ENCODE assay signal across 10 mouse cellular contexts in genomic region chr4:44905651-44906271, GRCm38 (mm10).
DNase-seq lines count a peak whose midpoint lies in the region; ATAC-seq lines count a peak whose summit lies in the region.
"Had no signal": no experiment of that assay in that cellular context is flagged by ENCODE, and none has a peak within 500 bp of the region (broad histone marks: within the 10 kb centered on the region; RNA-seq: fewer than 3 reads in every experiment).

No protein-coding gene starts in this region.

- peaks cover 11% of the 10 kb centered on the region for H3K4me1 ChIP-seq in heart, embryonic 13.5 days
- peaks cover 12% of the 10 kb centered on the region for H3K4me1 ChIP-seq in hindbrain, embryonic 13.5 days (replicated peaks)
- H3K4me1 ChIP-seq in neural tube, embryonic 13.5 days (replicated peaks), result peaks cover 12% of the 10 kb centered on the region
- H3K4me1 ChIP-seq in kidney, embryonic 16.5 days (ENCODE audit: insufficient read depth, low read length), result no peaks in the 10 kb centered on the region
- no peaks in the 10 kb centered on the region for H3K4me1 ChIP-seq in kidney, embryonic 15.5 days

- H3K27me3 ChIP-seq in heart, embryonic 13.5 days (replicated peaks), result no peaks in the 10 kb centered on the region
- no peaks in the 10 kb centered on the region for H3K27me3 ChIP-seq in hindbrain, embryonic 13.5 days
- no peaks in the 10 kb centered on the region for H3K27me3 ChIP-seq in neural tube, embryonic 13.5 days
- no peaks in the 10 kb centered on the region for H3K27me3 ChIP-seq in kidney, embryonic 16.5 days (ENCODE audit: insufficient read depth, low read length)
- no peaks in the 10 kb centered on the region for H3K27me3 ChIP-seq in kidney, embryonic 15.5 days
- H3K27me3 ChIP-seq: embryonic facial prominence, embryonic 13.5 days; limb, embryonic 15.5 days had no signal

- no peaks in the 10 kb centered on the region for H3K9me3 ChIP-seq in heart, embryonic 13.5 days
- no peaks in the 10 kb centered on the region for H3K9me3 ChIP-seq in hindbrain, embryonic 13.5 days
- H3K9me3 ChIP-seq in neural tube, embryonic 13.5 days, result no peaks in the 10 kb centered on the region
- H3K9me3 ChIP-seq in kidney, embryonic 16.5 days (ENCODE audit: low read length), result no peaks in the 10 kb centered on the region
- no peaks in the 10 kb centered on the region for H3K9me3 ChIP-seq in kidney, embryonic 15.5 days (replicated peaks)
- H3K9me3 ChIP-seq: embryonic facial prominence, embryonic 13.5 days; limb, embryonic 15.5 days had no signal

- no peaks in the 10 kb centered on the region for H3K36me3 ChIP-seq in heart, embryonic 13.5 days
- H3K36me3 ChIP-seq in hindbrain, embryonic 13.5 days, result no peaks in the 10 kb centered on the region
- no peaks in the 10 kb centered on the region for H3K36me3 ChIP-seq in neural tube, embryonic 13.5 days
- H3K36me3 ChIP-seq in kidney, embryonic 16.5 days (ENCODE audit: insufficient read depth, low read length), result no peaks in the 10 kb centered on the region
- no peaks in the 10 kb centered on the region for H3K36me3 ChIP-seq in kidney, embryonic 15.5 days
- H3K36me3 ChIP-seq: limb, embryonic 15.5 days had no signal

- DNase-seq in heart, postnatal 4 days, result no peak
- DNase-seq in cerebellum, adult 9-10 months, result peak; percentile 31
- DNase-seq in MN1 (ENCODE audit: low spot score), result no peak

- no peak overlapping the region for H3K4me3 ChIP-seq in heart, embryonic 13.5 days
- H3K4me3 ChIP-seq in hindbrain, embryonic 13.5 days, result no peak overlapping the region
- H3K4me3 ChIP-seq in neural tube, embryonic 13.5 days, result no peak overlapping the region
- H3K4me3 ChIP-seq in kidney, embryonic 16.5 days (ENCODE audit: low read length), result no peak overlapping the region
- no peak overlapping the region for H3K4me3 ChIP-seq in kidney, embryonic 15.5 days (replicated peaks)
- H3K4me3 ChIP-seq: embryonic facial prominence, embryonic 13.5 days; limb, embryonic 15.5 days had no signal

- ATAC-seq in heart, embryonic 13.5 days (ENCODE audit: extremely low read depth, insufficient number of reproducible peaks, low FRiP score, low TSS enrichment), result no peak
- peak; percentile 72 for ATAC-seq in hindbrain, embryonic 13.5 days (ENCODE audit: low FRiP score)
- no peak for ATAC-seq in neural tube, embryonic 13.5 days (ENCODE audit: low read depth)
- no peak for ATAC-seq in kidney, embryonic 16.5 days (ENCODE audit: low FRiP score, low TSS enrichment)
- ATAC-seq in kidney, embryonic 15.5 days (replicated peaks; ENCODE audit: low FRiP score), result no peak

- H3K27ac ChIP-seq in heart, embryonic 13.5 days (replicated peaks), result peak overlapping the region; percentile 39
- H3K27ac ChIP-seq in hindbrain, embryonic 13.5 days, result peak overlapping the region; percentile 75
- peak overlapping the region; percentile 10; the same call in 1 of the 2 replicates for H3K27ac ChIP-seq in neural tube, embryonic 13.5 days (replicated peaks)
- no peak overlapping the region for H3K27ac ChIP-seq in kidney, embryonic 16.5 days (ENCODE audit: low read length)
- no peak overlapping the region for H3K27ac ChIP-seq in kidney, embryonic 15.5 days
- H3K27ac ChIP-seq: embryonic facial prominence, embryonic 13.5 days; limb, embryonic 15.5 days had no signal

- 32% methylated on average over 11 of the region's 11 CpGs for WGBS in heart, embryonic 13.5 days
- 12% methylated on average over 11 of the region's 11 CpGs for WGBS in hindbrain, embryonic 13.5 days
- WGBS in neural tube, embryonic 13.5 days, result 21% methylated on average over 11 of the region's 11 CpGs
- 62% methylated on average over 11 of the region's 11 CpGs for WGBS in kidney, embryonic 16.5 days
- WGBS in kidney, embryonic 15.5 days, result 58% methylated on average over 11 of the region's 11 CpGs

- no peak overlapping the region for H3K9ac ChIP-seq in heart, embryonic 13.5 days
- peak overlapping the region; percentile 57 for H3K9ac ChIP-seq in hindbrain, embryonic 13.5 days
- peak overlapping the region; percentile 4; the same call in 1 of the 2 replicates for H3K9ac ChIP-seq in neural tube, embryonic 13.5 days
- no peak overlapping the region for H3K9ac ChIP-seq in kidney, embryonic 16.5 days (replicated peaks; ENCODE audit: low read length)
- H3K9ac ChIP-seq in kidney, embryonic 15.5 days, result no peak overlapping the region
- H3K9ac ChIP-seq: embryonic facial prominence, embryonic 13.5 days; limb, embryonic 15.5 days had no signal

- H3K4me2 ChIP-seq in heart, embryonic 13.5 days, result peak overlapping the region; percentile 30; the same call in 1 of the 2 replicates
- H3K4me2 ChIP-seq in hindbrain, embryonic 13.5 days, result peak overlapping the region; percentile 36
- H3K4me2 ChIP-seq in neural tube, embryonic 13.5 days, result 0 out of 2 replicates have a peak overlapping the region, but pooled peaks have one; percentile 0
- H3K4me2 ChIP-seq in kidney, embryonic 16.5 days (replicated peaks; ENCODE audit: low read depth, low read length), result no peak overlapping the region
- H3K4me2 ChIP-seq in kidney, embryonic 15.5 days, result no peak overlapping the region
- H3K4me2 ChIP-seq: embryonic facial prominence, embryonic 13.5 days; limb, embryonic 15.5 days had no signal

Comparison
In these comparisons a context has a peak if more than half of its experiments do, and no peak if none do; other contexts are left out.
1. H3K27ac ChIP-seq: peak in heart, embryonic 13.5 days (single experiment), hindbrain, embryonic 13.5 days (single experiment) and neural tube, embryonic 13.5 days (single experiment); none in kidney, embryonic 16.5 days (single experiment) and kidney, embryonic 15.5 days (single experiment).
2. H3K4me2 ChIP-seq: peak in heart, embryonic 13.5 days (single experiment), hindbrain, embryonic 13.5 days (single experiment) and neural tube, embryonic 13.5 days (single experiment); none in kidney, embryonic 16.5 days (single experiment) and kidney, embryonic 15.5 days (single experiment).
3. H3K9ac ChIP-seq: peak in hindbrain, embryonic 13.5 days (single experiment) and neural tube, embryonic 13.5 days (single experiment); none in heart, embryonic 13.5 days (single experiment), kidney, embryonic 16.5 days (single experiment) and kidney, embryonic 15.5 days (single experiment).